Mouse (Mus musculus) forebrain, embryonic 16.5 days (tissue): ENCODE data around the gene Fmod. TPM values are rescaled to one million over a fixed set of nuclear protein-coding genes. Genes with fewer than 3 reads are reported as not detected.

ENCODE experiments used
- ATAC-seq: fragments of 200-750 bp; cut with Nextera tagmentation; 2 replicates; pipeline ENCODE4 v1.8.0; 2017; ENCODE audit warnings: mild to moderate bottlenecking, moderate library complexity
- H3K27ac ChIP-seq: fragments of 300-500 bp; sonication (generic); 2 replicates; pipeline ENCODE4 v1.5.1; 2014; ENCODE audit warnings: low read length, control low read depth
- H3K27me3 ChIP-seq: fragments of 300-500 bp; sonication (generic); replicated peaks from 2 replicates; pipeline ENCODE4 v1.6.1; 2014; ENCODE audit warnings: low read length; ENCODE audit not compliant: control insufficient read depth, insufficient read depth
- H3K36me3 ChIP-seq: fragments of 300-500 bp; sonication (generic); 2 replicates; pipeline ENCODE4 v1.6.1; 2014; ENCODE audit not compliant: control insufficient read depth, insufficient read depth
- H3K4me1 ChIP-seq: fragments of 300-500 bp; sonication (generic); replicated peaks from 2 replicates; pipeline ENCODE4 v1.6.1; 2014; ENCODE audit warnings: low read length; ENCODE audit not compliant: control insufficient read depth, insufficient read depth
- H3K4me2 ChIP-seq: fragments of 300-500 bp; sonication (generic); 2 replicates; pipeline ENCODE4 v1.6.1; 2014; ENCODE audit warnings: mild to moderate bottlenecking, low read length, control low read depth
- H3K4me3 ChIP-seq: fragments of 300-500 bp; sonication (generic); replicated peaks from 2 replicates; pipeline ENCODE4 v1.5.1; 2014; ENCODE audit warnings: mild to moderate bottlenecking, low read length, control low read depth
- H3K9ac ChIP-seq: fragments of 300-500 bp; sonication (generic); replicated peaks from 2 replicates; pipeline ENCODE4 v1.6.1; 2014; ENCODE audit warnings: low read depth, low read length, control low read depth
- H3K9me3 ChIP-seq: fragments of 300-500 bp; sonication (generic); 2 replicates; pipeline ENCODE4 v1.6.1; 2016; ENCODE audit warnings: low read length; ENCODE audit not compliant: control insufficient read depth
- WGBS: fragments of 180-500 bp; shearing (Covaris S2); extraction: QIAGEN DNeasy Blood & Tissue Kit; methylation state at CpG from one replicate; pipeline ENCODE4 v1.1.7; 2014; 5-methylcytosine and 5-hydroxymethylcytosine counted together
- polyA plus RNA-seq: library from polyadenylated mRNA; unstranded; fragments of >200 nt; fragmentation: Nextera tagmentation; extraction: Ambion mirVana; gene quantifications from 2 replicates; pipeline ENCODE4 v1.2.1, GENCODE M21; 2015

Gene Fmod
- polyA plus RNA-seq, 1 experiment from 2014 or later, result 7.8 TPM

DNA sequence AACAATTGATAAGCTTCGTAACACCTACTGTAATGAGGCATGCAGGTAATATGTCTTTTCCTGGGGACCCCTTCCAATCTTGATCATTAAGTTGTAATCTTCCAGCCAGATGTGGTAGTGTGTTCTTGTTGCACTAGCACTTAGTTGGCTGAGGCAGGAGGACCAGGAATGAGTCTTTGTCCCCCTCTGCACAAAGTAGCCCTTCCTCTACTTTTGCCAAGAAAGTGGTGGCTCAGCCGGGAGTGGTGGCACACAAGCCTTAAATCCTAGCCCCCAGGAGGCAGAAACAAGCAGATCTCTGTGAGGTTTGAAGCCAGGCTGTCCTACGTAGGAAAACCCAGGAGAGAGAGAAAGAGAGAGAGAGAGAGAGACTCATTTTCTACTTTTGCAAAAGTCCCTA lies 24.9 kb downstream of the Fmod start:
- H3K36me3 ChIP-seq, result no peaks in the 10 kb centered on the region
- no peak overlapping the region for H3K4me3 ChIP-seq
- H3K27me3 ChIP-seq, result no peaks in the 10 kb centered on the region
- no peak overlapping the region for H3K9ac ChIP-seq
- H3K27ac ChIP-seq, result peak overlapping the region; percentile 97
- no peaks in the 10 kb centered on the region for H3K9me3 ChIP-seq
- no peak overlapping the region; the same call in 1 of the 2 replicates for H3K4me2 ChIP-seq
- H3K4me1 ChIP-seq, result peaks cover 58% of the 10 kb centered on the region
- 27% methylated on average over 3 of the region's 3 CpGs for WGBS
- ATAC-seq, result no peak

- H3K36me3 ChIP-seq, result no peaks in the 10 kb centered on the region
- H3K4me2 ChIP-seq, result peak overlapping the region; percentile 41
- H3K9ac ChIP-seq, result peak overlapping the region; percentile 59
- H3K4me3 ChIP-seq, result no peak overlapping the region
- ATAC-seq, result peak; percentile 61
- peaks cover 62% of the 10 kb centered on the region for H3K4me1 ChIP-seq
- WGBS, result 2% methylated on average over 11 of the region's 11 CpGs
- H3K27ac ChIP-seq, result peak overlapping the region; percentile 97
- no peaks in the 10 kb centered on the region for H3K27me3 ChIP-seq
- H3K9me3 ChIP-seq, result no peaks in the 10 kb centered on the region
Observed at GRCm38 (mm10) chr1:134062411-134063085, 25.5 kb downstream of the Fmod start.

DNA sequence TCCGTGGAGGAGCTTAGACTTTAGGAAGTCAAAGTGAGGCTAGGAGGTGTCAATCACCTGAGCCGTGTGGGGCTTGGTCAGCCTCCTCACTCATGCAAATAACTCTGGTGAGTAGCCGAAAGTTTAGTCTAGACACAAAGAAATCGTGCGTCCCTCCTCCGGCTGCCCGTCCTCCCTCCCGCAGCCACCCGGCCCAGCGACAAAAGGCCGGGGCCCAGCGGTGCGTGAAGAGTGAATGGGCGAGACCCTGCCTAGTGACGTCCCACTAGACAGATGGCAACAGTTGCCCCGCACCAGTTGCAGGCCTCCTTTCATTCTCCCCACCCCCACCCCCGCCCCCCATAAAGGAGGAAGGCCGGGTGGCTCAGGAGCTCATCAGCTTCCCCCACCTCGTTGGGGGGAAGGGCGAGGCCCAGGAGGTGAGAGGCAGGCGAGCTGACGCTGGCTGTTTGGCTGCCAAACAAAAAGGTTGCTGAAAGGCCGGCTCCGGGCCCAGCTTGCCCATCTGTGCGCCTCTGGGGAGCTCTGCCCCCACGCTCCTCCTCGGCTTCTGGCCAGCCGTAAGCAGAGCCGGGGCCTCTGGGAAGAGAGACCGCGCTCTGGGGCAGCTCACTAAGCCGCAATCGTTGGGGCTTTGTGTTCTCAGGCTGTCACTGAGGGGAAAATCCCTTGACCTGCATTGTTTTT lies 26.2 kb downstream of the Fmod start:
- ATAC-seq, result peak; percentile 70
- 1% methylated on average over 33 of the region's 33 CpGs for WGBS
- no peaks in the 10 kb centered on the region for H3K9me3 ChIP-seq
- H3K27me3 ChIP-seq, result no peaks in the 10 kb centered on the region
- H3K9ac ChIP-seq, result peak overlapping the region; percentile 59
- H3K4me3 ChIP-seq, result 0 out of 2 replicates have a peak overlapping the region, but pooled peaks have one; percentile 1
- H3K4me2 ChIP-seq, result peak overlapping the region; percentile 41
- peaks cover 65% of the 10 kb centered on the region for H3K4me1 ChIP-seq
- peak overlapping the region; percentile 97 for H3K27ac ChIP-seq
- H3K36me3 ChIP-seq, result no peaks in the 10 kb centered on the region

GRCm38 (mm10) chr1:134063773-134064125 lies 26.7 kb downstream of the Fmod start:
- Histone ChIP-seq H3K4me3 (no peak overlapping the region), H3K27me3 (no peaks in the 10 kb centered on the region), H3K36me3 (no peaks in the 10 kb centered on the region), H3K4me1 (peaks cover 65% of the 10 kb centered on the region), H3K27ac (peak overlapping the region; percentile 97), H3K4me2 (peak overlapping the region; percentile 41), H3K9me3 (no peaks in the 10 kb centered on the region), H3K9ac (peak overlapping the region; percentile 59)
- ATAC-seq, result no peak
- WGBS, result 4% methylated on average over 9 of the region's 9 CpGs

- no peak overlapping the region for H3K9ac ChIP-seq
- WGBS, result 55% methylated on average over 2 of the region's 2 CpGs
Observed at GRCm38 (mm10) chr1:134064296-134064831, 27.3 kb downstream of the Fmod start.

GRCm38 (mm10) chr1:134065241-134065809 lies 28.3 kb downstream of the Fmod start:
- Histone ChIP-seq H3K36me3 (no peaks in the 10 kb centered on the region), H3K4me3 (no peak overlapping the region), H3K4me2 (no peak overlapping the region), H3K9ac (no peak overlapping the region), H3K27ac (peak overlapping the region; percentile 97), H3K9me3 (no peaks in the 10 kb centered on the region), H3K27me3 (no peaks in the 10 kb centered on the region), H3K4me1 (peaks cover 62% of the 10 kb centered on the region)
- no peak for ATAC-seq
- WGBS, result 58% methylated on average over 4 of the region's 4 CpGs

More at GRCm38 (mm10) chr1:134064296-134064831, 27.3 kb downstream of the Fmod start:
- Histone ChIP-seq H3K4me1 (peaks cover 65% of the 10 kb centered on the region), H3K36me3 (no peaks in the 10 kb centered on the region), H3K4me2 (peak overlapping the region; percentile 41; the same call in 1 of the 2 replicates), H3K9me3 (no peaks in the 10 kb centered on the region), H3K27me3 (no peaks in the 10 kb centered on the region), H3K4me3 (no peak overlapping the region), H3K27ac (peak overlapping the region; percentile 97)
- no peak for ATAC-seq

GRCm38 (mm10) chr1:134066554-134066953 lies 29.5 kb downstream of the Fmod start:
- WGBS, result 67% methylated on average over 3 of the region's 3 CpGs
- no peak for ATAC-seq
- Histone ChIP-seq H3K9ac (no peak overlapping the region), H3K4me3 (no peak overlapping the region), H3K9me3 (no peaks in the 10 kb centered on the region), H3K36me3 (no peaks in the 10 kb centered on the region), H3K27ac (no peak overlapping the region), H3K27me3 (no peaks in the 10 kb centered on the region), H3K4me2 (no peak overlapping the region), H3K4me1 (peaks cover 64% of the 10 kb centered on the region)

- 13% methylated on average over 8 of the region's 8 CpGs for WGBS
- no peak overlapping the region for H3K9ac ChIP-seq
- H3K4me2 ChIP-seq, result no peak overlapping the region
Observed at GRCm38 (mm10) chr1:134067143-134067619, 30.1 kb downstream of the Fmod start.

GRCm38 (mm10) chr1:134070099-134070669 lies 33.1 kb downstream of the Fmod start:
- Histone ChIP-seq H3K27me3 (no peaks in the 10 kb centered on the region), H3K9me3 (no peaks in the 10 kb centered on the region), H3K4me1 (peaks cover 40% of the 10 kb centered on the region), H3K9ac (no peak overlapping the region), H3K4me2 (no peak overlapping the region), H3K4me3 (no peak overlapping the region), H3K36me3 (peaks cover 3% of the 10 kb centered on the region; the same call in 1 of the 2 replicates), H3K27ac (peak overlapping the region; percentile 83)
- 35% methylated on average over 8 of the region's 8 CpGs for WGBS
- ATAC-seq, result no peak

More at GRCm38 (mm10) chr1:134067143-134067619, 30.1 kb downstream of the Fmod start:
- H3K36me3 ChIP-seq, result no peaks in the 10 kb centered on the region
- no peak overlapping the region for H3K4me3 ChIP-seq
- no peak overlapping the region for H3K27ac ChIP-seq
- H3K4me1 ChIP-seq, result peaks cover 60% of the 10 kb centered on the region
- no peaks in the 10 kb centered on the region for H3K9me3 ChIP-seq
- H3K27me3 ChIP-seq, result no peaks in the 10 kb centered on the region
- no peak for ATAC-seq
